7 mouse cellular contexts compared by ENCODE assay signal in genomic region chr4:136424120-136424999, GRCm38 (mm10). TPM values are rescaled to one million over a fixed set of nuclear protein-coding genes. Genes with fewer than 3 reads are reported as not detected.
DNase-seq lines count a peak whose midpoint lies in the region; ATAC-seq and TF ChIP-seq lines count a peak whose summit lies in the region.

No protein-coding gene starts in this region.

- ATAC-seq in embryonic facial prominence, embryonic 14.5 days (ENCODE audit: low read depth): peak; percentile 54

- intact Hi-C loops in heart, postnatal 10 days (cut with DNase I): no loop called here

- H3K27me3 ChIP-seq in embryonic facial prominence, embryonic 14.5 days (replicated peaks; ENCODE audit: control insufficient read depth, insufficient read depth, low read length): peaks cover 31% of the 10 kb centered on the region
- peaks cover 95% of the 10 kb centered on the region for H3K27me3 ChIP-seq in midbrain, embryonic 10.5 days (ENCODE audit: low read depth, poor library complexity, severe bottlenecking)

- TF ChIP-seq POLR2A in lung, adult 2 months (IDR thresholded peaks at IDR 0.05; ENCODE audit: borderline replicate concordance, extremely low read depth, low read depth, low read length): no peak

- WGBS in lung, adult 2 months: 2% methylated on average over 66 of the region's 70 CpGs
- 1% methylated on average over 53 of the region's 70 CpGs for WGBS in embryonic facial prominence, embryonic 14.5 days
- WGBS in midbrain, embryonic 10.5 days: 2% methylated on average over 70 of the region's 70 CpGs

- no peak for TF ChIP-seq CTCF in lung, adult 2 months (IDR thresholded peaks at IDR 0.05; ENCODE audit: insufficient read depth, low read length)

- no peaks in the 10 kb centered on the region for H3K36me3 ChIP-seq in embryonic facial prominence, embryonic 14.5 days (ENCODE audit: control insufficient read depth, insufficient read depth, low read length)
- H3K36me3 ChIP-seq in midbrain, embryonic 10.5 days: no peaks in the 10 kb centered on the region

- peak; percentile 7 for DNase-seq in lung, adult 2 months
- DNase-seq in lung, postnatal 36 days: no peak
- peak; percentile 22 for DNase-seq in embryonic facial prominence, embryonic 14.5 days (ENCODE audit: low spot score)
- peak; percentile 4 to 12 for DNase-seq in heart, postnatal 10 days
- peak; percentile 23 for DNase-seq in midbrain, embryonic 10.5 days (ENCODE audit: low spot score)
- no peak for DNase-seq in left cerebral cortex, adult 9 months (ENCODE audit: low spot score in 2 of 2)
- DNase-seq in spleen, adult 18-20 months: no peak

- peak overlapping the region; percentile 8 for H3K4me3 ChIP-seq in lung, adult 2 months (replicated peaks; ENCODE audit: extremely low read depth, low read depth, low read length)
- peak overlapping the region; percentile 56 for H3K4me3 ChIP-seq in embryonic facial prominence, embryonic 14.5 days (ENCODE audit: low read depth, low read length)
- peak overlapping the region; percentile 63 for H3K4me3 ChIP-seq in midbrain, embryonic 10.5 days

- no peak overlapping the region for H3K27ac ChIP-seq in embryonic facial prominence, embryonic 14.5 days (replicated peaks; ENCODE audit: low read depth, low read length)
- H3K27ac ChIP-seq in midbrain, embryonic 10.5 days (replicated peaks): peak overlapping the region; percentile 71; the same call in 1 of the 2 replicates

- H3K4me2 ChIP-seq in embryonic facial prominence, embryonic 14.5 days (ENCODE audit: low read depth, low read length): peak overlapping the region; percentile 94

- H3K4me1 ChIP-seq in lung, adult 2 months (ENCODE audit: control insufficient read depth, insufficient read depth, low read length): no peaks in the 10 kb centered on the region; the same call in 1 of the 2 replicates
- H3K4me1 ChIP-seq in embryonic facial prominence, embryonic 14.5 days (ENCODE audit: control insufficient read depth, insufficient read depth, low read length): peaks cover 5% of the 10 kb centered on the region; the same call in 1 of the 2 replicates
- peaks cover 25% of the 10 kb centered on the region for H3K4me1 ChIP-seq in midbrain, embryonic 10.5 days

- no peaks in the 10 kb centered on the region for H3K9me3 ChIP-seq in embryonic facial prominence, embryonic 14.5 days (ENCODE audit: control insufficient read depth, low read length)
- no peaks in the 10 kb centered on the region for H3K9me3 ChIP-seq in midbrain, embryonic 10.5 days (replicated peaks)

- peak overlapping the region; percentile 64 for H3K9ac ChIP-seq in embryonic facial prominence, embryonic 14.5 days (ENCODE audit: low read depth, low read length)

RNA-seq across cellular contexts. Expression of gene Htr1d, which starts 1.0 kb away (rescaled TPM):
- 0.10 TPM in 1 of 2 replicates, not detected in the other for polyA plus RNA-seq in lung, adult 2 months (2012; rRNA removed)
- 1.2 and 1.4 TPM in 2 replicates for polyA plus RNA-seq in embryonic facial prominence, embryonic 14.5 days (2014; fragmentation: Nextera tagmentation; extraction: Ambion mirVana)
- not detected for total RNA-seq in heart, postnatal 10 days (2021)
- 0.23 and 0.39 TPM in 2 replicates for polyA plus RNA-seq in midbrain, embryonic 10.5 days (2016; fragmentation: Nextera tagmentation; extraction: Ambion mirVana)

RNA-seq across cellular contexts. Expression of gene 6030445D17Rik, which starts 37.7 kb away (rescaled TPM):
- 0.72 and 1.1 TPM in 2 replicates for polyA plus RNA-seq in lung, adult 2 months (2012; rRNA removed)
- 0.42 TPM in 2 replicates for polyA plus RNA-seq in embryonic facial prominence, embryonic 14.5 days (2014; fragmentation: Nextera tagmentation; extraction: Ambion mirVana)
- total RNA-seq in heart, postnatal 10 days (2021): under 1 TPM; 0.55 to 0.62 TPM
- polyA plus RNA-seq in midbrain, embryonic 10.5 days (2016; fragmentation: Nextera tagmentation; extraction: Ambion mirVana): 0.23 and 0.37 TPM in 2 replicates

RNA-seq across cellular contexts. Expression of gene Luzp1, which starts 45.2 kb away (rescaled TPM):
- polyA plus RNA-seq in lung, adult 2 months (2012; rRNA removed): 12.5 and 15.7 TPM in 2 replicates
- 83.4 and 99.5 TPM in 2 replicates for polyA plus RNA-seq in embryonic facial prominence, embryonic 14.5 days (2014; fragmentation: Nextera tagmentation; extraction: Ambion mirVana)
- 10 to 100 TPM; 58.3 to 69.0 TPM for total RNA-seq in heart, postnatal 10 days (2021)
- 119 and 135 TPM in 2 replicates for polyA plus RNA-seq in midbrain, embryonic 10.5 days (2016; fragmentation: Nextera tagmentation; extraction: Ambion mirVana)

Comparison
In these comparisons a context has a peak if more than half of its experiments do, and no peak if none do; other contexts are left out.
1. DNase-seq: peak in lung, adult 2 months (single experiment), embryonic facial prominence, embryonic 14.5 days (single experiment), heart, postnatal 10 days (2 of 2) and midbrain, embryonic 10.5 days (single experiment); none in lung, postnatal 36 days (single experiment), left cerebral cortex, adult 9 months (0 of 2) and spleen, adult 18-20 months (0 of 2).
2. H3K4me3 ChIP-seq: peak in every context shown above with its lines; median percentile 63 in midbrain, embryonic 10.5 days; 56 in embryonic facial prominence, embryonic 14.5 days; 8 in lung, adult 2 months.